Mouse (Mus musculus) ES-E14 (cell line): ENCODE data around the gene Rint1. TPM values are rescaled to one million over a fixed set of nuclear protein-coding genes. Genes with fewer than 3 reads are reported as not detected.

Experiments used
- DNase-seq: peaks from one replicate; pipeline ENCODE4 v3.0.0-alpha.2; 2013; ENCODE audit warnings: low read depth, low spot score
- H3K27ac ChIP-seq: 2 replicates; pipeline ENCODE4 v1.5.1; 2012; ENCODE audit warnings: low read depth, mild to moderate bottlenecking, low read length, moderate library complexity, mixed read lengths; ENCODE audit not compliant: poor library complexity, insufficient read depth, severe bottlenecking
- H3K36me3 ChIP-seq: 2 replicates; pipeline ENCODE4 v1.6.1; 2012; ENCODE audit warnings: mild to moderate bottlenecking, low read length, moderate library complexity, mixed read lengths; ENCODE audit not compliant: control insufficient read depth, poor library complexity, insufficient read depth, severe bottlenecking
- H3K4me1 ChIP-seq, 2 experiments: fragments of 150-350 bp in 1 of 2; sonication (generic) in 1 of 2; 2 replicates each; pipeline ENCODE4 v1.6.1; 2012; ENCODE audit warnings: low read length in 2 of 2, mild to moderate bottlenecking in 1 of 2, mixed read lengths in 1 of 2; ENCODE audit not compliant: control insufficient read depth in 2 of 2, insufficient read depth in 2 of 2, poor library complexity in 1 of 2
- H3K4me3 ChIP-seq, 2 experiments: fragments of 150-350 bp in 1 of 2; sonication (generic) in 1 of 2; 2 replicates each; pipeline ENCODE4 v1.5.1; 2012; ENCODE audit warnings: low read length in 2 of 2, low read depth in 1 of 2, mild to moderate bottlenecking in 1 of 2, mixed read lengths in 1 of 2; ENCODE audit not compliant: insufficient read depth in 1 of 2, poor library complexity in 1 of 2, severe bottlenecking in 1 of 2
- H3K9ac ChIP-seq: 2 replicates; pipeline ENCODE4 v1.6.1; 2012; ENCODE audit warnings: low read depth, mild to moderate bottlenecking, low read length, mixed read lengths; ENCODE audit not compliant: poor library complexity, insufficient read depth, severe bottlenecking
- H3K9me3 ChIP-seq: fragments of 150-350 bp; sonication (generic); 2 replicates; pipeline ENCODE4 v1.6.1; 2012; ENCODE audit warnings: low read depth, mild to moderate bottlenecking, low read length; ENCODE audit not compliant: control insufficient read depth, insufficient read depth
- CHD2 ChIP-seq: IDR thresholded peaks from 2 replicates; pipeline ENCODE4 v1.6.1; 2014; ENCODE audit warnings: mild to moderate bottlenecking, low read depth, low read length, inconsistent platforms
- HCFC1 ChIP-seq: IDR thresholded peaks from 2 replicates; pipeline ENCODE4 v1.6.1; 2012; ENCODE audit warnings: low read length, inconsistent platforms, borderline replicate concordance; ENCODE audit not compliant: insufficient read depth
- MAFK ChIP-seq: IDR thresholded peaks from 2 replicates; pipeline ENCODE4 v1.6.1; 2014; ENCODE audit warnings: mild to moderate bottlenecking, low read depth, low read length, inconsistent platforms; ENCODE audit not compliant: insufficient read depth
- ZNF384 ChIP-seq: IDR thresholded peaks from 2 replicates; pipeline ENCODE4 v1.6.1; 2012; ENCODE audit warnings: low read depth, low read length, inconsistent platforms
- in situ Hi-C, 2 experiments: fragments of 600-800 bp; cut with MboI; formaldehyde crosslinking; loops; one replicate each; pipeline ENCODE4 v1.15.1; 2025; ENCODE audit warnings: low sequenced_read_pairs in 2 of 2, inconsistent platforms in 1 of 2; ENCODE audit not compliant: unreplicated experiment in 2 of 2
- total RNA-seq: library from RNA; depleted of rRNA; stranded (reverse); fragments of 300-350 nt; gene quantifications from 2 replicates; pipeline ENCODE4 v1.2.3, GENCODE M21; 2012; rRNA removed

Gene Rint1
- total RNA-seq, 1 experiment: 12.0 TPM

DNA sequence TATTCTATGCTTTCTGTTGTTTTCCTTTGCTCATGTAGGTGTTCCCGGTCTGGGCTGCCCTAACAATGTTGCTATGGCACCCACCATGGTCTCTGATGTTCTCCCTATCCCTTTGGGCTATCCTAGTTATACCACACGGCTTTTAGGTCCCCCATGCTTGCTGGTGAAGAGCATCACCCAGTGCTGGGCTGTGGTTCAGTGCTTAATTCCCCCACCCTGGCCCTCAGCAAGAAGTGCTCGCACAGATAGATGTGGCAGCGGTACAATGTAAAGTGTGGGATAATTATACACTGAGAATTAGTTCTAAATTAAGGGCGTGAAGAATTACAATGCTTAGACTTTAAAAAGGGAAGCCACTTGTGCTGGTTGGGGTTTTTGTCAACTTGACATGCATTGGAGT is 78.4 kb downstream of the Rint1 start:
- no peaks in the 10 kb centered on the region for H3K36me3 ChIP-seq
- TF ChIP-seq HCFC1 (no peak), CHD2 (no peak), MAFK (no peak), ZNF384 (no peak)
- no peaks in the 10 kb centered on the region for H3K4me1 ChIP-seq
- no peak overlapping the region for H3K4me3 ChIP-seq
- H3K9ac ChIP-seq: no peak overlapping the region
- in situ Hi-C loops: no loop called here
- H3K27ac ChIP-seq: no peak overlapping the region
- no peaks in the 10 kb centered on the region for H3K9me3 ChIP-seq
- DNase-seq: no peak

Other genes starting within 250 kb of the Rint1 start
- gene Srpk2, start 103.1 kb upstream of the Rint1 start, total RNA-seq: 23.3 and 27.4 TPM in 2 replicates
- gene Pus7, start 4.0 kb upstream of the Rint1 start, total RNA-seq: 26.5 and 33.2 TPM in 2 replicates
- gene Tomm7, start 56.5 kb downstream of the Rint1 start, total RNA-seq: 230 and 247 TPM in 2 replicates
- 10.7 and 13.2 TPM in 2 replicates for gene Fam126a, start 243.0 kb downstream of the Rint1 start, total RNA-seq